Mouse (Mus musculus) ES-Bruce4 (cell line): Measurements from ENCODE around the gene Maml3. TPM values are rescaled to one million over a fixed set of nuclear protein-coding genes. Genes with fewer than 3 reads are reported as not detected.

Experiments used
- H3K27ac ChIP-seq: 2 replicates; pipeline ENCODE4 v1.5.1; 2012; ENCODE audit warnings: low read length, inconsistent platforms; ENCODE audit not compliant: insufficient read depth
- H3K27me3 ChIP-seq: 2 replicates; pipeline ENCODE4 v1.6.1; 2012; ENCODE audit warnings: mild to moderate bottlenecking, low read length, inconsistent platforms; ENCODE audit not compliant: control insufficient read depth, poor library complexity, insufficient read depth, severe bottlenecking
- H3K36me3 ChIP-seq: 2 replicates; pipeline ENCODE4 v1.6.1; 2012; ENCODE audit warnings: inconsistent platforms, mild to moderate bottlenecking, low read length, moderate library complexity; ENCODE audit not compliant: control insufficient read depth, poor library complexity, insufficient read depth, severe bottlenecking
- H3K4me1 ChIP-seq: one replicate; pipeline ENCODE4 v1.8.1; 2011; ENCODE audit warnings: low read length; ENCODE audit not compliant: control insufficient read depth, insufficient read depth
- H3K4me3 ChIP-seq: 2 replicates; pipeline ENCODE4 v1.5.1; 2011; ENCODE audit warnings: low read depth, mild to moderate bottlenecking, low read length
- H3K9ac ChIP-seq: 2 replicates; pipeline ENCODE4 v1.6.1; 2012; ENCODE audit warnings: low read depth, mild to moderate bottlenecking, inconsistent platforms; ENCODE audit not compliant: poor library complexity, severe bottlenecking
- H3K9me3 ChIP-seq: replicated peaks from 2 replicates; pipeline ENCODE4 v1.6.1; 2012; ENCODE audit warnings: mild to moderate bottlenecking, low read length, inconsistent platforms; ENCODE audit not compliant: control insufficient read depth, poor library complexity, insufficient read depth, severe bottlenecking
- CTCF ChIP-seq: IDR thresholded peaks from one replicate; pipeline ENCODE4 v1.8.1; 2011; ENCODE audit warnings: low read depth, low read length
- EP300 ChIP-seq: IDR thresholded peaks from 2 replicates; pipeline ENCODE4 v1.6.1; 2011; ENCODE audit warnings: low read depth, low read length; ENCODE audit not compliant: insufficient read depth
- POLR2A ChIP-seq: IDR thresholded peaks from one replicate; pipeline ENCODE4 v1.8.1; 2011; ENCODE audit warnings: low read length; ENCODE audit not compliant: insufficient read depth
- polyA plus RNA-seq: library from polyadenylated mRNA; stranded (reverse); fragments of >200 nt; gene quantifications from 2 replicates; pipeline ENCODE4 v1.2.4, GENCODE M21; 2011; ENCODE audit warnings: low read depth; ENCODE audit not compliant: missing spikeins, insufficient read depth, insufficient read length

Gene Maml3
- polyA plus RNA-seq, 1 experiment: 5.7 TPM

DNA sequence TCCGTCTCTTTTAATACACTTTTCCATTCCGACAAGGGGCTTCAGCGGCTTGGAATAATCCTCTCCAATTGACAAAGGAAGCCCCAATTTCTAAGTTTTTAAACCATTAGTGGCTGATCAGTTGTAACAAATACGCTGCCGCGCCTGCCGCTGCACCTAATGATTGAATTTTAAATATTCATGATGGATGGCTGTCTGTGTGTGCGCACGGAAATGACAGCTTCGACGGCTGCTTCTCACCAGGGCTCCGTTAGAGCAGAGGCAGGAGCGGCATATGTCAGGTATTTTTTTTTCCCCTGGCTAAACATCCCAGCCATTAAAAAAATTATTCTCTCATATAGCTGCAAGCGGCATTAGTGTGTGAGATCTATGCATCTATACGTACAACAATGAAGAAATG lies 287.0 kb downstream of the Maml3 start:
- no peaks in the 10 kb centered on the region for H3K27me3 ChIP-seq
- no peaks in the 10 kb centered on the region for H3K9me3 ChIP-seq
- TF ChIP-seq POLR2A (no peak), EP300 (no peak), CTCF (no peak)
- no peak overlapping the region for H3K9ac ChIP-seq
- H3K36me3 ChIP-seq: no peaks in the 10 kb centered on the region
- H3K4me1 ChIP-seq: no peaks in the 10 kb centered on the region
- no peak overlapping the region for H3K4me3 ChIP-seq
- no peak overlapping the region for H3K27ac ChIP-seq

DNA sequence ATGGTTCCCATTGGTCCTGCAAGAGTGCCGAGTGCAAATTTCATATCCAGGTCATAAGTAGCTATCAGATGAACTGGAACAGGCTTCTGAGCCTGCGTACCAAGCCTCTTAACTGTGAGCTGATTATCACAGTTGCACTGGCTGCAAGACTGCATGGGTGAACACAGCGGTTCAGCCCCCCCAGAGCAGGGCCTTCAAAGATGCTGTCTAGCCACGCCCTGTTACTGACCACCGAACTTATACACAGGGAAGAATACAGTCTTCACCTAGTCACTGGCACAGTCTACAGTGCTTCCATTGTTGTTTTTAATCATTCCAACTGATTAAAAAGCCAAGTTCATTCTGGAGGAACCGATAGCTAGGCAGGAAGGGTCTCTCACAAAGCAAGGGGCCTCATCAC lies 287.5 kb downstream of the Maml3 start:
- Histone ChIP-seq H3K36me3 (no peaks in the 10 kb centered on the region), H3K9ac (no peak overlapping the region), H3K27ac (no peak overlapping the region), H3K9me3 (no peaks in the 10 kb centered on the region), H3K4me1 (no peaks in the 10 kb centered on the region), H3K27me3 (no peaks in the 10 kb centered on the region), H3K4me3 (no peak overlapping the region)
- no peak for TF ChIP-seq EP300
- TF ChIP-seq CTCF: no peak
- TF ChIP-seq POLR2A: no peak

DNA sequence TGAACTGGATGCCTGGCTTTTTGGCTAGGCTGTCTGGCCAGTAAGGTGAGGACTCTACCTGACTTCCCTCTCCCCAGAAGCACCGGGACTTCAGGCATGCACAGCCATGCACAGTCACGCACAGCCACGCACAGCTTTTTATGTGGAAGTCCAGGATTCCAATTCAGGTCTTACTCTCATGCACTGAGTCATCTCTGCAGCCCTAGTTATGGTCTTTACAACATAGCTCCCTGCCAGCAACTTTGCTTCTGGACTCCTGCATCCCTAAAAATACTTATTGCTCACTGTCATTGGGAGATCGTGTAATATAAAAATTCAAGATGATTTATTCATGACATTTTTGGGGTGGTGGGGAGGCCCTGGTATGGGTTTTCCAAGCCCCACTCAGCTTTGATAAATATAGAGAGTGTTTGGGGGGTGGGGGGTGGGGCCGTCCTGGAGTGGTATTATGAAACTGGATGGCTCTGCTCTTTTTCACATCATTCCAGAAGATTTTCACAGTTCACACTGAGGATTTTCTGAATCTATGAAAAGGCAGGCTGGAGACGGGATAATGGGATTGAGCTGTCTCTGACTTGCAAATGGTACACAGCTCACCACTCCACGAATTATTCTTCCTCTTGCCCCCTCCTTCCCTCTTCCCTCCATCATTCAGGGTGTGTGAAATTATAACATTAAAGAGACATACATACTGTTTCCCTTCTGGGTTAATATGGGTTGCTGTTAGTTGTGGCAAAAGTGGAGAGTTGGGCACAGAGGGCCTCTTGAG lies 288.2 kb downstream of the Maml3 start:
- no peaks in the 10 kb centered on the region for H3K4me1 ChIP-seq
- H3K4me3 ChIP-seq: no peak overlapping the region
- no peaks in the 10 kb centered on the region for H3K9me3 ChIP-seq
- H3K27me3 ChIP-seq: no peaks in the 10 kb centered on the region
- no peaks in the 10 kb centered on the region for H3K36me3 ChIP-seq
- no peak overlapping the region for H3K9ac ChIP-seq
- TF ChIP-seq EP300 (no peak), POLR2A (no peak), CTCF (no peak)
- no peak overlapping the region for H3K27ac ChIP-seq

DNA sequence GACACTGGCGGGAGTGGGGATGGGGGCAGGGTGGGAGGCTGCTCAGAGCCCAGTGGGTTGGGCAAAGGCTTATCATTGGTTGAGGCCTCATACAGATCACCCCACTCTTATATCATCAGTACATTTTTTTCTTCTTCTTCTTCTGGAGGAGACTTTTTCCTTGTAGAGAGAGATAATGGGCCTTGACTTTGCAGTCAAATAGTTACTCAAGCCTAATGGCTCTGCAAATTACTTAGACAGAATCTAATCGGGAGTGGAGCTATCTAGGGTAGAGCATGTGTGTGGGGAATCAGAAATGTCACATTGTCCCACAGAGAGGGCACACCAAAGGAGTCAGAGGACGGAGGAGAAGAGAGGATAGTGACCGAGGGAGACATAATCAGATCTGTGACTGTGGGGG lies 290.8 kb downstream of the Maml3 start:
- TF ChIP-seq EP300: no peak
- TF ChIP-seq CTCF: no peak
- no peak for TF ChIP-seq POLR2A
- Histone ChIP-seq H3K27ac (no peak overlapping the region), H3K36me3 (no peaks in the 10 kb centered on the region), H3K4me1 (no peaks in the 10 kb centered on the region), H3K9me3 (no peaks in the 10 kb centered on the region), H3K4me3 (no peak overlapping the region), H3K27me3 (no peaks in the 10 kb centered on the region), H3K9ac (no peak overlapping the region)

DNA sequence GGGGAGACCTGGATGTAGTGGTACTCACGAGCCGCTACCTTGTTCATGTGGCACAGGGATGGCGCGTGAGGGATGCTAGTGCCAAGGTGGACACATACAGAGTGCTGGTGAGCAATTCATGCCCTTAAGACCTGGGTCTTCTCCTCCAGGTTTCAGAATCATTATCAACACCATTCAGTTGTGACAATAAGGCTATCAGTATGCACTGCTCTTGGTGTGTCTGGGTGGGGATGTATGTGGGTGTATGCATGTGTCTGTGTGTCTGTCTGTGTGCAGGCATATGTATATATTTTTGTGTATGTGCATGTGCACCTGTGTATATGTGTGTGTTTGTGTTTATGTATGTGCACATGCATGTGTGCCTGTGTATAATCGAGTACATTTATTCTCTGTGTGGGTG lies 291.7 kb downstream of the Maml3 start:
- H3K27ac ChIP-seq: no peak overlapping the region

DNA sequence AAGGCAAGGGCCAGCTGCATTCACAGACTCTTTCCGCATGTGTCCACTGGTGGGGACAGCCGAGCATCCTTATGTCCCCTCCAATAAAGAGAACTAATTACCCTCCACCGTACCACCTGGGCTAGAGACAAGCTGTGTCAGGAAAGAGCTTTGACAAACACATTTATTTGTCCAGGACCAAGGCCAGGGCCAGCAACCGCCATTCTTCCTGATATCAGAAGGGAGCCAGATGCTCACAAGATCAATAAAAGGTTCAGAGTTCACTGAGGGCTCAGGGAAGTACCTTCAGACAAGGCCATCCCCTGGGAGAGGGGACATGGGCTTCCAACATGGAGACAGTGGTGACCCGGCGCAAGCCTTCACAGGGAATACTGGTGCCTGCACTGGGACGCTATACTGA lies 294.1 kb downstream of the Maml3 start:
- no peaks in the 10 kb centered on the region for H3K4me1 ChIP-seq
- no peak overlapping the region for H3K27ac ChIP-seq
- H3K27me3 ChIP-seq: no peaks in the 10 kb centered on the region
- TF ChIP-seq EP300 (no peak), CTCF (no peak), POLR2A (no peak)
- no peak overlapping the region for H3K4me3 ChIP-seq
- H3K9me3 ChIP-seq: no peaks in the 10 kb centered on the region
- H3K9ac ChIP-seq: no peak overlapping the region
- no peaks in the 10 kb centered on the region for H3K36me3 ChIP-seq

More for the DNA sequence above, 291.7 kb downstream of the Maml3 start:
- Histone ChIP-seq H3K36me3 (no peaks in the 10 kb centered on the region), H3K27me3 (no peaks in the 10 kb centered on the region), H3K9me3 (no peaks in the 10 kb centered on the region), H3K4me3 (no peak overlapping the region), H3K9ac (no peak overlapping the region), H3K4me1 (no peaks in the 10 kb centered on the region)
- TF ChIP-seq CTCF: no peak
- no peak for TF ChIP-seq EP300
- no peak for TF ChIP-seq POLR2A
